In the genomic region with DNA sequence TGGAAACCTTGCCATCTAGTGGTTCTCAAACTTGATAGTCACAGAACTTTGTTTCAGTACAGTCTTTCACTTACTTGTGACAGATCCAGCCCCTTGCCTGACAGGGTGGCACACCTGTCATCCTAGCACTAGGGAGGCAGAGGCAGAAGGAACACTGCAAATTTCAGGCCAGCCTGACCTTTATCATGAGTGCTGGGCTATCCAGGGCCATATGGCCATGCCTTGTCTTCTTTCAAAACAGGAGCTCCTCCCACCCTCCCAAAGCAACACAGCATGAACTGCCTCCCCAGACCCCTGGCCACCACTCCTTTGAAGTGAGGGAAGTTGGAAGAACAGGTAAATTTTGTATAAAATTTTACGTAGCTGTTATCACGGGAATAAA, we compare ENCODE assay signal across 24 mouse cellular contexts. TPM values are rescaled to one million over a fixed set of nuclear protein-coding genes. Genes with fewer than 3 reads are reported as not detected.
DNase-seq lines count a peak whose midpoint lies in the region; ATAC-seq and TF ChIP-seq lines count a peak whose summit lies in the region.
"Had no signal": no experiment of that assay in that cellular context is flagged by ENCODE, and none has a peak within 500 bp of the region (broad histone marks: within the 10 kb centered on the region; RNA-seq: fewer than 3 reads in every experiment).

No protein-coding gene starts in this region.

- no peaks in the 10 kb centered on the region; the same call in 1 of the 2 replicates for H3K36me3 ChIP-seq in heart, embryonic 11.5 days (ENCODE audit: control insufficient read depth, insufficient read depth, low read length)
- peaks cover under 1% of the 10 kb centered on the region; the same call in 1 of the 2 replicates for H3K36me3 ChIP-seq in intestine, embryonic 16.5 days (ENCODE audit: control insufficient read depth, insufficient read depth, low read length)
- H3K36me3 ChIP-seq in intestine, embryonic 15.5 days, result peaks cover 3% of the 10 kb centered on the region; the same call in 1 of the 2 replicates
- H3K36me3 ChIP-seq in liver, embryonic 16.5 days (ENCODE audit: control insufficient read depth, insufficient read depth), result peaks cover 4% of the 10 kb centered on the region
- H3K36me3 ChIP-seq in intestine, postnatal 0 days (ENCODE audit: control insufficient read depth, insufficient read depth), result peaks cover 9% of the 10 kb centered on the region

- H3K27me3 ChIP-seq in heart, embryonic 11.5 days (ENCODE audit: control insufficient read depth, insufficient read depth, low read length), result no peaks in the 10 kb centered on the region
- no peaks in the 10 kb centered on the region for H3K27me3 ChIP-seq in intestine, embryonic 16.5 days (replicated peaks; ENCODE audit: control insufficient read depth, insufficient read depth, low read length)
- no peaks in the 10 kb centered on the region for H3K27me3 ChIP-seq in intestine, embryonic 15.5 days (replicated peaks)
- no peaks in the 10 kb centered on the region for H3K27me3 ChIP-seq in liver, embryonic 16.5 days (ENCODE audit: control insufficient read depth, insufficient read depth, low read depth, low read length)
- H3K27me3 ChIP-seq in intestine, postnatal 0 days (replicated peaks; ENCODE audit: control insufficient read depth, insufficient read depth, low read length), result no peaks in the 10 kb centered on the region
- H3K27me3 ChIP-seq: forebrain, embryonic 13.5 days had no signal

- no peak overlapping the region for H3K4me3 ChIP-seq in heart, embryonic 11.5 days (ENCODE audit: low read depth, low read length)
- no peak overlapping the region for H3K4me3 ChIP-seq in intestine, embryonic 16.5 days (ENCODE audit: low read length)
- no peak overlapping the region for H3K4me3 ChIP-seq in intestine, embryonic 15.5 days (replicated peaks)
- no peak overlapping the region for H3K4me3 ChIP-seq in liver, embryonic 16.5 days (ENCODE audit: low read depth, low read length)
- H3K4me3 ChIP-seq in intestine, postnatal 0 days (ENCODE audit: low read depth, low read length), result no peak overlapping the region
- H3K4me3 ChIP-seq: forebrain, embryonic 13.5 days; left cerebral cortex, adult 2 months had no signal

- no peak for ATAC-seq in heart, embryonic 11.5 days (replicated peaks; ENCODE audit: insufficient number of reproducible peaks, low FRiP score, low TSS enrichment)
- ATAC-seq in intestine, embryonic 16.5 days, result no peak
- no peak for ATAC-seq in intestine, embryonic 15.5 days
- ATAC-seq in liver, embryonic 16.5 days (ENCODE audit: low read depth), result no peak
- ATAC-seq in intestine, postnatal 0 days, result no peak
- ATAC-seq: forebrain, embryonic 13.5 days; hindbrain, postnatal 0 days had no signal

- no peaks in the 10 kb centered on the region for H3K9me3 ChIP-seq in heart, embryonic 11.5 days (replicated peaks; ENCODE audit: control insufficient read depth, low read length)
- H3K9me3 ChIP-seq in intestine, embryonic 16.5 days (ENCODE audit: control insufficient read depth, low read length), result no peaks in the 10 kb centered on the region
- H3K9me3 ChIP-seq in intestine, embryonic 15.5 days, result no peaks in the 10 kb centered on the region
- H3K9me3 ChIP-seq in liver, embryonic 16.5 days (replicated peaks; ENCODE audit: control insufficient read depth, low read length), result no peaks in the 10 kb centered on the region
- H3K9me3 ChIP-seq in intestine, postnatal 0 days (ENCODE audit: control insufficient read depth), result no peaks in the 10 kb centered on the region
- H3K9me3 ChIP-seq: forebrain, embryonic 13.5 days had no signal

- DNase-seq in heart, postnatal 36 days, result no peak
- DNase-seq in liver, result no peak
- no peak for DNase-seq in urinary bladder, postnatal 25 days (ENCODE audit: low spot score)
- DNase-seq: adrenal gland, postnatal 25 days; cerebellum, adult 9-10 months; lung, adult 2 months; thymus, adult 18-20 months; thymus, postnatal 36 days had no signal

- intact Hi-C loops in heart, postnatal 36 days (cut with DNase I), result no loop called here

- H3K9ac ChIP-seq in heart, embryonic 11.5 days (ENCODE audit: low read depth, low read length), result no peak overlapping the region
- 0 out of 2 replicates have a peak overlapping the region, but pooled peaks have one; percentile 16 for H3K9ac ChIP-seq in intestine, embryonic 16.5 days (ENCODE audit: low read depth, low read length)
- no peak overlapping the region for H3K9ac ChIP-seq in intestine, embryonic 15.5 days
- no peak overlapping the region for H3K9ac ChIP-seq in liver, embryonic 16.5 days (ENCODE audit: low read depth, low read length)
- no peak overlapping the region for H3K9ac ChIP-seq in intestine, postnatal 0 days (ENCODE audit: low read depth, low read length)
- H3K9ac ChIP-seq: forebrain, embryonic 13.5 days had no signal

- no peak overlapping the region for H3K27ac ChIP-seq in heart, embryonic 11.5 days (ENCODE audit: low read depth, low read length)
- H3K27ac ChIP-seq in intestine, embryonic 16.5 days (ENCODE audit: low read length), result no peak overlapping the region
- H3K27ac ChIP-seq in intestine, embryonic 15.5 days, result no peak overlapping the region
- peak overlapping the region; percentile 12 for H3K27ac ChIP-seq in liver, embryonic 16.5 days (ENCODE audit: low read length)
- H3K27ac ChIP-seq in intestine, postnatal 0 days (ENCODE audit: low read depth, low read length), result peak overlapping the region; percentile 68; the same call in 1 of the 2 replicates
- H3K27ac ChIP-seq: forebrain, embryonic 13.5 days; hindbrain, postnatal 0 days; left cerebral cortex, adult 2 months had no signal

- peak overlapping the region; percentile 18; the same call in 1 of the 2 replicates for H3K4me2 ChIP-seq in heart, embryonic 11.5 days
- H3K4me2 ChIP-seq in intestine, embryonic 16.5 days (ENCODE audit: low read depth, low read length), result no peak overlapping the region
- H3K4me2 ChIP-seq in intestine, embryonic 15.5 days (replicated peaks), result no peak overlapping the region
- H3K4me2 ChIP-seq in liver, embryonic 16.5 days (ENCODE audit: low read depth, low read length), result no peak overlapping the region
- H3K4me2 ChIP-seq in intestine, postnatal 0 days (replicated peaks; ENCODE audit: low read depth), result no peak overlapping the region
- H3K4me2 ChIP-seq: forebrain, embryonic 13.5 days; midbrain, embryonic 11.5 days had no signal

- TF ChIP-seq CTCF in intestine, postnatal 0 days (IDR thresholded peaks at IDR 0.05; ENCODE audit: low read depth), result no peak

- H3K4me1 ChIP-seq in heart, embryonic 11.5 days (ENCODE audit: control insufficient read depth, insufficient read depth, low read length), result peaks cover 22% of the 10 kb centered on the region
- peaks cover 21% of the 10 kb centered on the region for H3K4me1 ChIP-seq in intestine, embryonic 16.5 days (ENCODE audit: control insufficient read depth, insufficient read depth, low read length)
- H3K4me1 ChIP-seq in intestine, embryonic 15.5 days (replicated peaks), result peaks cover 8% of the 10 kb centered on the region; the same call in 1 of the 2 replicates
- peaks cover 25% of the 10 kb centered on the region for H3K4me1 ChIP-seq in liver, embryonic 16.5 days (ENCODE audit: control insufficient read depth, low read depth, low read length)
- H3K4me1 ChIP-seq in intestine, postnatal 0 days (replicated peaks; ENCODE audit: control insufficient read depth, insufficient read depth, low read length), result peaks cover 14% of the 10 kb centered on the region; the same call in 1 of the 2 replicates
- H3K4me1 ChIP-seq: forebrain, embryonic 13.5 days had no signal

- 77% methylated on average over 2 of the region's 2 CpGs for WGBS in heart, embryonic 11.5 days (ENCODE audit: insufficient replicate concordance)
- WGBS in intestine, embryonic 16.5 days, result 82% methylated on average over 2 of the region's 2 CpGs
- WGBS in intestine, embryonic 15.5 days, result 85% methylated on average over 2 of the region's 2 CpGs
- 56% methylated on average over 2 of the region's 2 CpGs for WGBS in liver, embryonic 16.5 days (ENCODE audit: insufficient replicate concordance)
- WGBS in intestine, postnatal 0 days, result 79% methylated on average over 2 of the region's 2 CpGs

RNA-seq across cellular contexts. Expression of gene Ldha, which starts 13.5 kb away (rescaled TPM):
- 3,042 and 3,490 TPM in 2 replicates for polyA plus RNA-seq in heart, embryonic 11.5 days (2014; fragmentation: Nextera tagmentation; extraction: Ambion mirVana)
- 100 to 1,000 TPM; 776 to 801 TPM for total RNA-seq in heart, postnatal 36 days (2021)
- 3,052 and 3,173 TPM in 2 replicates for polyA plus RNA-seq in intestine, embryonic 16.5 days (2015; fragmentation: Nextera tagmentation; extraction: Ambion mirVana)
- 2,580 and 2,742 TPM in 2 replicates for polyA plus RNA-seq in intestine, embryonic 15.5 days (2015; fragmentation: Nextera tagmentation; extraction: Ambion mirVana)
- 2,014 and 2,183 TPM in 2 replicates for polyA plus RNA-seq in liver, embryonic 16.5 days (2015; fragmentation: Nextera tagmentation; extraction: Ambion mirVana)
- 1,258 and 1,338 TPM in 2 replicates for polyA plus RNA-seq in intestine, postnatal 0 days (2015; fragmentation: Nextera tagmentation; extraction: Ambion mirVana)

RNA-seq across cellular contexts. Expression of gene Gtf2h1, which starts 31.9 kb away (rescaled TPM):
- polyA plus RNA-seq in heart, embryonic 11.5 days (2014; fragmentation: Nextera tagmentation; extraction: Ambion mirVana), result 34.9 and 41.1 TPM in 2 replicates
- 10 to 100 TPM; 16.9 to 19.5 TPM for total RNA-seq in heart, postnatal 36 days (2021)
- polyA plus RNA-seq in intestine, embryonic 16.5 days (2015; fragmentation: Nextera tagmentation; extraction: Ambion mirVana), result 78.5 and 80.1 TPM in 2 replicates
- polyA plus RNA-seq in intestine, embryonic 15.5 days (2015; fragmentation: Nextera tagmentation; extraction: Ambion mirVana), result 63.3 and 72.8 TPM in 2 replicates
- 22.7 and 26.1 TPM in 2 replicates for polyA plus RNA-seq in liver, embryonic 16.5 days (2015; fragmentation: Nextera tagmentation; extraction: Ambion mirVana)
- polyA plus RNA-seq in intestine, postnatal 0 days (2015; fragmentation: Nextera tagmentation; extraction: Ambion mirVana), result 51.3 and 52.7 TPM in 2 replicates

RNA-seq across cellular contexts. Expression of gene Hps5, which starts 31.9 kb away (rescaled TPM):
- polyA plus RNA-seq in heart, embryonic 11.5 days (2014; fragmentation: Nextera tagmentation; extraction: Ambion mirVana), result 11.8 and 12.7 TPM in 2 replicates
- 10 to 100 TPM in 1 of 2 experiments, 1 to 10 TPM in 1; 8.8 to 12.7 TPM for total RNA-seq in heart, postnatal 36 days (2021)
- 27.2 and 31.2 TPM in 2 replicates for polyA plus RNA-seq in intestine, embryonic 16.5 days (2015; fragmentation: Nextera tagmentation; extraction: Ambion mirVana)
- polyA plus RNA-seq in intestine, embryonic 15.5 days (2015; fragmentation: Nextera tagmentation; extraction: Ambion mirVana), result 23.2 and 23.3 TPM in 2 replicates
- 7.2 and 7.4 TPM in 2 replicates for polyA plus RNA-seq in liver, embryonic 16.5 days (2015; fragmentation: Nextera tagmentation; extraction: Ambion mirVana)
- polyA plus RNA-seq in intestine, postnatal 0 days (2015; fragmentation: Nextera tagmentation; extraction: Ambion mirVana), result 13.9 and 14.7 TPM in 2 replicates

RNA-seq across cellular contexts. Expression of gene Ldhc, which starts 33.2 kb away (rescaled TPM):
- not detected in 2 replicates for polyA plus RNA-seq in heart, embryonic 11.5 days (2014; fragmentation: Nextera tagmentation; extraction: Ambion mirVana)
- not detected for total RNA-seq in heart, postnatal 36 days (2021)
- polyA plus RNA-seq in intestine, embryonic 16.5 days (2015; fragmentation: Nextera tagmentation; extraction: Ambion mirVana), result not detected in 2 replicates
- polyA plus RNA-seq in intestine, embryonic 15.5 days (2015; fragmentation: Nextera tagmentation; extraction: Ambion mirVana), result not detected in 2 replicates
- 0.17 and 0.26 TPM in 2 replicates for polyA plus RNA-seq in liver, embryonic 16.5 days (2015; fragmentation: Nextera tagmentation; extraction: Ambion mirVana)
- polyA plus RNA-seq in intestine, postnatal 0 days (2015; fragmentation: Nextera tagmentation; extraction: Ambion mirVana), result not detected in 2 replicates
- total RNA-seq: adrenal gland, postnatal 25 days; gastrocnemius, adult 18-20 months; hindbrain, postnatal 0 days; layer of hippocampus, postnatal 10 days; left cerebral cortex, adult 2 months; left cerebral cortex, postnatal 36 days; midbrain, postnatal 0 days had no signal
- polyA plus RNA-seq: forebrain, embryonic 13.5 days; hindbrain, embryonic 11.5 days; limb, embryonic 14.5 days; lung, adult 2 months; midbrain, embryonic 11.5 days; stomach, embryonic 16.5 days had no signal

Comparison
In these comparisons a context has a peak if more than half of its experiments do, and no peak if none do; other contexts are left out.
1. H3K27ac ChIP-seq: peak in liver, embryonic 16.5 days (single experiment) and intestine, postnatal 0 days (single experiment); none in heart, embryonic 11.5 days (single experiment), intestine, embryonic 16.5 days (single experiment) and intestine, embryonic 15.5 days (single experiment).